Mouse (Mus musculus) cerebellum, adult (tissue): ENCODE results near the gene Zfand3.

Experiments used
- ATAC-seq: cut with Nextera tagmentation; 2 replicates; pipeline ENCODE4 v1.9.2; 2017; ENCODE audit warnings: mild to moderate bottlenecking, moderate library complexity, mixed read lengths; ENCODE audit not compliant: insufficient number of reproducible peaks, low FRiP score, low TSS enrichment

The Zfand3 gene

DNA sequence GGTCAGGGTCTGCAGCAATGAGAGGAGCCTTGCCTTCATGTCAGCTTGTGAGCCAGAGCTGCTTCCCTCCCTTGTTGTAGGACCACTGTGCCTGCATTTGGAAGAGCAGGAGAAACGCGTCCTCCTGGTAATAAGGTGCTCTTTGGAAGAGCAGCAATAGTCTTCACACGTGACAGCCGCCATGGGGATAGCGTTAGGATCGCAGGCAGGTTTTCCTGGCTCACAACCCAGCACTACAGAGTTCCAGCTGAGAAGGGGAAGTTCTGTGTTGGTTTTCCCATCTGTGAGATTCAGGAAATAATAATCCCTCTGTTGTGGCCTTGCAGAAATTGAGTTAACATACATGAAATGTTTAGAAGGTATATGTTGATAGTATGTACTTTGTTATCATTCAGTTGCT, 179.0 kb downstream of the Zfand3 start:
- peak; percentile 56; the same call in 1 of the 2 replicates for ATAC-seq

DNA sequence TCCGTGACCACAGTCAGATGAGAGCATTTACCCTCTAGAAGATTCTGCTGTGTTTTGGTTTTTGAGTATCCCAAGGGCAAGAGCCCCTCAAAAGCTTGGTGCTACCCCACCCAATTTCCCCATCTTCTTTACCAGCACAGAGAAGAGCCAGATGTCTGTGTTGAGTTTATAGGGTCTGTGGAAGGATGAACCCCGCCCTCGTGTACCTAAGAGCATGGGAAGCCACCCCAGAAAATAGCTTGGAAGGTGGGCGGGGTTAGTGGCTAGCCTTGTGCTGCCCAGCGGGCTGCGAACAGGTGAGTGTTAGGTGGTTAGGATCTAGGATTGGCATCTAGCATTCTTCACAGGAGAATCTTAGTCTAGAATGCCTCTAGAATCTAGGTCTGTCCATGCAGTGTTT, 182.6 kb downstream of the Zfand3 start:
- ATAC-seq = no peak

DNA sequence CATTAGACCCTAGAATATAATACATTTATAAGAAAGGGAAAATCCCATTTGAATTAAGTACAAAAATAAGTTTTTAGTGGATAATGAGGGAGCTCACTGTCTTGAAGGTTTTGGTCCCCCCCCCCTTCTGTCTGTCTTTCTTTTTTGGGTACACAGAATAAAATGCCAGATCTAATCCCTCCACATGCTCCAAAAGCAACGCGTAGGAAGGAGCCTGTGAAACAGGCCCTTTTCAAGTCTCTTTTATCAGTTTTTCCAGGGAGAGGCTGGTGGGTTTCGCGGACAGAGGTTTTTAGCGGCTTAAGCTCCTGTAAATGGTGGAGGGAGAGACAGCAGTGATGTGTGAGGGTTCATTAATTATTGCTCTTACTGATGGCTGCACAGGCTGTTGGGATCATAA, 183.0 kb downstream of the Zfand3 start:
- no peak for ATAC-seq

DNA sequence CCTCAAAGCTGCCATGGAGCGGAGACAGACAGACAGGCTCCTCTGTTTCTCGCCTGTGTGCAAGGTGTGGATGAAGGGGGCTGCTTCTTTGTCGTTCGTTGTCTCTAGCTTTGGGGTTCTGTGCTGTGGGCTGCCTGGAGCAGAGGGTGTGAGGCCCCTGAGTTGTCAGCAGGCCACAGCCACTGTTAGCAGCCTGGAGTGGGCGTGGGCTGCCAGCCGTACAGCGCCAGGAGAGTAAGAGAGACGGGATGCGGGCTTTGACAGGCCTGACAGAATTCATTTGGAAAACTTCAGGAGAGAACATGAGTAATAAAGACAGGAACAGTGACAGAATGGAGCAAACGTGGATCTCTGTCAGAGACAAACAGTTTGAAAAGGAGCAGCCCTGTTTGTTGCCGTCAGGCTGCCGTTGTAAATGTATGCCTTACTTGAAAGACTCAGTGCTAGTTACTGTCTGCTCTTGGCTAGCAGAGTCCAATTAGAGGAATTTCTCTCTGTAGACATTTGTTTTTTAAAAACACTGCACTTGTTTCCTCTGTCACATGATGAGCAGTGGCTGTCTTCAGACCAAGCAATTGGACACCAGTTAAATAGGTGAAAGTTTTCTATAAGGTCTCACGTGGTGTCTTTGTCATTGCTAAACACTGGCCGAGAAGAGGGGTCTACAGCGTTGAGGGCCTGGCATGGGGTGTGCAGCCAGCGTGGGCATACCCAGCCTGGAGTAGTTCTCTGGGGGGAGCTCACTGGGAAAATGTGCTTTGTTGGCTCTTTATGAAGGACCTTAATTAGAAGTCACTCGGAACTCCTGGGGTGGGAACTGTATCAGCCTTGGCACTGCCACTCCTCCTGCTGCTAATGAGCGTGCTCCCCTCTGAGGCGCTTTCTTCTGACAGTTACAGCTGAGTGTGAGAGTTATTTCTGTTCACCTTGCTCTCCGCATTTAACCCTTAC, 183.8 kb downstream of the Zfand3 start:
- ATAC-seq = no peak

GRCm38 (mm10) chr17:30191097-30191640, 186.6 kb downstream of the Zfand3 start:
- no peak for ATAC-seq

GRCm38 (mm10) chr17:30192416-30193005, 188.0 kb downstream of the Zfand3 start:
- no peak for ATAC-seq

GRCm38 (mm10) chr17:30193615-30194014, 189.1 kb downstream of the Zfand3 start:
- no peak for ATAC-seq

- no peak for ATAC-seq
These were observed 189.6 kb downstream of the Zfand3 start for GRCm38 (mm10) chr17:30194091-30194490.

DNA sequence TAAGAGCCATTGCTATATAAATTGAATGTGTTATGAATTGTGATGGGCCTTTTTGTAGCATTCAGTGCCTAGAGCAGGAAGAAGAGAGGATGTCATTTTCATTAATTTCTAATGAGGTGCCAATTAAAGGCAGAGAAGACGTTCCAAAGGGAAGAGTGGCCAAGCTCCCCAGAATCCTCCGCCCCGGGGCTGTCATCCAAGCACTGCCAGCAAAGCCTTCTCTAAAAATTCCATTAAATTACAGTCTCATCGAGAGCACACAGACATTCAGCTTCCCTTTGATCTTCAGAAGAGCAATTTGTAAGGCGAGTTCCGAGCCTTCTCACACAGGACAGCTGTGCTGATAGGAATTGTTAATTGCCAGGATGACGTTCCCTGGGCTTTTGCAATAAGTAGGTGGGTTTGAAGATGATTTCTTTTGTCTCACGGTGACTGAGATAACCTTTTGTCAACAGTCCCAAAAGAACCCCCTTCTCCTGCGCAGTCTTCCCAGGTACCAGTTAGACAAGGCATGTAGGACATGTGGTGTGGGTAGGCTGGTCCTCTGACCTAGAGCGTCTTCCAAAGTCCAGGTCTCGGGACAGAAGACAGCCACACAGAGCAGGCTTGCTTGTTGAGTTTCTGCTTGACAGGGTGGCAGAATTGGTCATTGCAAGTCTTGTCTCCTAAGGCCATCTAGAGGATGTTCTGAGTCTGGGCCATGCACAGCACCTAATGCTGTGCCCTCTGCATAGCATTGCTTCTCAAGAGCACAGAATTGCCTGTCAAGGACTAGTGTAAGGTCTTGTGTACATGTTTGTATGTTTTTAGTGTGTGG, 190.3 kb downstream of the Zfand3 start:
- no peak for ATAC-seq

- ATAC-seq = no peak
These were observed 191.2 kb downstream of the Zfand3 start for GRCm38 (mm10) chr17:30195591-30196183.

DNA sequence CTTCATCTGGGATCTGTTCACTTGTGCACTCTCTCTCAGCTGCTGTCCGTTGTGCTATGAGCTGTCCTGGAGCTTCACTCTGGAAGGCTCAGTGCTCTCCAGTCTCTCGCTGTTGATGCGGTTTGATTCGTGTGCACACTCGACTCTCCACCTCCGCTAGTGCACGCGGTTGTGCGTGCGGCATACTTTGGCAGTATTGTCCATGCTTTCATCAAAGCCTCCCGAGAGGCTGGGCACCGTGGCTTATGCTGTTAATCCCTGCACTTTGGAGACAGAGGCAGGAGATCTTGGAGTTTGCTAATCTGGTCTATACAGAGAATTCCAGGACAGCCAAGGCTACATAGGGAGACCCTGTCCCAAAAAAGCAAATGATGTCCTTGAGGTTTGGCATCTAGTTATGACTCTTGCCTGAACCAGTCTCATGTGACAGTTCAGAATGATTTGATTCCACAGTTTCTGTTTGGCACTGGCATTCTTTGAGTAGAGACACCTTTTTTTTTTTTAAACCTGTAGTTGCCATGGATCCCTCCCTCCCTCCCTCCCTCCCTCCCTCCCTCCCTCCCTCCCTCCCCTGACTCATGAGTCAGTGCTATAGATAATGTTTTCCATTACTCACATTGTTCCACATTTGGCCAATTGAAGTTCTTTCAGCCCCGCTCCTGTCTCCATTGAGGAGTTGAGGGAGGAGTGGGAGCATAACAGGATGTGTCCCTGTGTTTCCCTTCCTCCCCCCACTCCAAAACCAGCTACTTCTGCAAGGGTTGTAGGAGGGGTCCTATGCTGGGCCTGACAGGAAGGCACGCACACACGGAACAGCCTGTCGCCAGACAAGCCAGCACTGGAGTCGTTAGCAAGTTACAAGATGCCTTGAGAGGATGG, 192.1 kb downstream of the Zfand3 start:
- no peak for ATAC-seq

DNA sequence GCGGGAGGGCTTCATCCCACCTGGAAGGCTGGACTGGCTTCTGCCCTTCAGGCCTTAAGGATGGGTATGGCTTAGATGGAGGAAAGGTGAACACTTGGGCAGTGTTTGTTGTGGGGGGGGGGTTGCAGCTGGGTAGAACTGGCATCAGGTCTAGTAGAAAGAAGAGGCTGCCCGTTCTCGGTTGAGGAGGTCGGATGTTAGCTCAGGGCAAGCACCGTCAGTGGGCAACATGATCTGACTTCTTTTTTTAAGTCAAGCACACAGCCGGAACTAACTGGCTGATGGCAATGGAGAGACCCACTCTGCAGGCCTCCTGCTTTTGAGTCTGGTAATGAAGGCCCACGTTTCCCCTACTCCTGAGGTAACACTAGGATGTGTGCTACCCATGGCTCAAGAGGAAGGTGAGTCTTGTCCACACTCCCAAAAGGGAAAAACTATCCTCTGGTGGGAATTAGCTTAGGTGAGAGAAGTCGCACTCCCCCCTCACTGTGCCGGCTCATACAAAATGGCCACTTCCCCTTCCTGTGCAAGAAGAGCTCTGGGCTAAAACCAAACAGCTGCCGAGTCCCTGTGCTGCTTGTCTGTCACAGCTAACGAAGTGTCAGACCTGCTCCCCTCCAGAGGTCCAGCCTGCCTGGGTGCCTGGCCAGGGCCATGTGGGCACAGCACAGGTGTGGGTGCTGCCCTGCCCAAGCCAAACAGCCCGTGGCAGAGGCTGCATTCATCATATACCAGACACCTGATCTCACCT, 192.9 kb downstream of the Zfand3 start:
- ATAC-seq = no peak

DNA sequence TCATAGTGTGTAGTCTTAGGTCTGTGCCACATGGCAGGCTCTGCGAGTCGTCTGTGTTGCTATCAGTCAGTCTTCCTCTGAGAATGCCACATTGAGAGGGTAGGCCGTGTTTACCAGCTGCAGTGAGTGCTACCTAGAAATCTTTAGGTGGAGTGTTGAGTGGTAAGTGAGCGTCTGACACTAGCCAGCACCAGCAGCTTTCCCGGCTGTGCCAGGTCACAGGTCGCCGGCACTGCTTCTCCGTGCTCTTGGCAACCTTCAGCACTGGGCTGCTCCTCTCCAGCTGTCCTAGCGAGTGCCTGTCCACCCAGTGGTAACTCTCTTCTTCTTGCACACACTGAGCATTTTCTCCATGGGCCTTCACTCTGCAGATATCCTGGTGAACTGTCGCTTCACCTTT, 193.9 kb downstream of the Zfand3 start:
- no peak for ATAC-seq

- ATAC-seq = no peak
These were observed 195.1 kb downstream of the Zfand3 start for GRCm38 (mm10) chr17:30199374-30200247.

DNA sequence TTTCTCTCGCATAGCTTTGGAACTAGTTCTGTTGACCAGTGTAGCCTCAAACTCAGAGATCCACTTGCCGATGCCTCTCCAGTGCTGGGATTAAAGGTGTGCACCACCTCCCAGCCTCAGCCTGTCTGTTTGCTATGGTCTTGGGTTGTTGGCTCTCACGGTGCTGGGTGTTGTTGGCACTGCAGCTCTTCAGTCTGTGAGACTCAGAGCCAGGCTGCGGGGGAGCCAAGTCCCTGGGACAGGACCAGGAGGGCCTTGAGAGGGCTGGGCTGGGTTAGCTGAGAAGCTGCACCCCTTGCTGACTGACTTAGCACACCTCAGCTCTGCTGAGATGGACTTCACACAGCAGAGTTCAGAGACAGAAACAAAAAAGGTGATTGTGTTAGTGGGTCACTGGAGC, 195.8 kb downstream of the Zfand3 start:
- ATAC-seq = no peak

GRCm38 (mm10) chr17:30205062-30205825, 200.7 kb downstream of the Zfand3 start:
- ATAC-seq = no peak

- ATAC-seq = no peak
These were observed 205.7 kb downstream of the Zfand3 start for GRCm38 (mm10) chr17:30210262-30210661.
